11 mouse cellular contexts compared by ENCODE assay signal in the genomic region with DNA sequence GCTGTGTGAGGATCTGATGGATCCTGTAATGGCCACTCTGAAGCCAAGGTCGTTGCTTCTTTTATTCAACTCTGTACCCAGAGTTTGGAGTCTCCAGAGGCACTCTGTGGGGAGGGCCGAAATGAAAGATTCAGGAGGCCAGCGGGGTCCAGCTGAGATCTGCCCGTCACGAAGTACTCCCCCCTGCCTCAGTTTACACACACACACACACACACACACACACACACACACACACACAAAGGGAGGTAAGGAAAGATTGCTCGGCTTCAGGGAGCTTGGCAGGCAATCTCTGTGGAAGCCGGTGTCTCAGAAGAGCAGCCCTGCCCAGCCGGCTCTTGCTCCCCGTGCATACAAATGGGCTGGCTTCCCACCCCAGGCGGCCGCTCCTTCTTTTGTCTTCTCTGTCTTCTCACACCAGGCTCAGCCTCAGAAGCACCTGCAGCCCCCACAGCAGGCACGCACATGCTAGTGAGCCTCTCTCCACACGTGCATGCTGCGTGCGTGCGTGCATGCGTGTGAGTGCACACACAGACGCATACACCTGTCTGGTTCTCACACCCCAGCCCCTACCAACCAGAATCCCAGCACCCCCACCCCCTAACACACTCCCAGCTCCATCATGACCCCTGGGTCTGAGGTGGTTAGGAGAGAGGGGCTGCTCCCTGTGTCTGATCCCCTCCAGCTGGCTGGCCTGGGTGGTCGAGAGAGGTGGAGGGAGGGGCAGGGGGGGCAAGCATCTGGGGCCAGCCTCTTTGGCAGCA.
A peak's percentile ranks its signal among the peaks of the same experiment; 100 is the strongest.
DNase-seq lines count a peak whose midpoint lies in the region; ATAC-seq lines count a peak whose summit lies in the region.
"Had no signal": no experiment of that assay in that cellular context is flagged by ENCODE, and none has a peak within 500 bp of the region (broad histone marks: within the 10 kb centered on the region; RNA-seq: fewer than 3 reads in every experiment).

No protein-coding gene starts in this region.

- DNase-seq in A20 (ENCODE audit: low read depth, low spot score) (peak; percentile 18), ES-CJ7 (ENCODE audit: low read depth, low spot score) (peak; percentile 81)
- DNase-seq in ovary, postnatal 14 days (ENCODE audit: low spot score), result no peak
- no peak for DNase-seq in cerebellum, adult 8-10 months
- no peak for DNase-seq in spleen, postnatal 36 days (ENCODE audit: low spot score in 2 of 2)

- peak overlapping the region; percentile 30 for H3K4me2 ChIP-seq in forebrain, embryonic 16.5 days (ENCODE audit: low read length)
- peak overlapping the region; percentile 14 for H3K4me2 ChIP-seq in midbrain, embryonic 13.5 days (replicated peaks)
- H3K4me2 ChIP-seq: kidney, embryonic 15.5 days; limb, embryonic 12.5 days had no signal

- peaks cover 37% of the 10 kb centered on the region for H3K4me1 ChIP-seq in forebrain, embryonic 16.5 days (replicated peaks; ENCODE audit: control insufficient read depth, insufficient read depth, low read length)
- H3K4me1 ChIP-seq in midbrain, embryonic 13.5 days (replicated peaks), result peaks cover 94% of the 10 kb centered on the region

- H3K4me3 ChIP-seq in forebrain, embryonic 16.5 days (replicated peaks; ENCODE audit: low read length), result no peak overlapping the region
- no peak overlapping the region for H3K4me3 ChIP-seq in midbrain, embryonic 13.5 days (replicated peaks)
- H3K4me3 ChIP-seq: erythroblast, embryonic 14.5 days; kidney, embryonic 15.5 days; limb, embryonic 12.5 days had no signal

- no peaks in the 10 kb centered on the region for H3K27me3 ChIP-seq in forebrain, embryonic 16.5 days (replicated peaks; ENCODE audit: control insufficient read depth, insufficient read depth, low read length)
- no peaks in the 10 kb centered on the region for H3K27me3 ChIP-seq in midbrain, embryonic 13.5 days

- H3K9me3 ChIP-seq in forebrain, embryonic 16.5 days (ENCODE audit: control insufficient read depth, low read length), result no peaks in the 10 kb centered on the region
- no peaks in the 10 kb centered on the region for H3K9me3 ChIP-seq in midbrain, embryonic 13.5 days
- H3K9me3 ChIP-seq: kidney, embryonic 15.5 days; limb, embryonic 12.5 days had no signal

- no peaks in the 10 kb centered on the region for H3K36me3 ChIP-seq in forebrain, embryonic 16.5 days (ENCODE audit: control insufficient read depth, insufficient read depth)
- H3K36me3 ChIP-seq in midbrain, embryonic 13.5 days, result no peaks in the 10 kb centered on the region
- H3K36me3 ChIP-seq: kidney, embryonic 15.5 days; limb, embryonic 12.5 days had no signal

- peak overlapping the region; percentile 42; the same call in 1 of the 2 replicates for H3K27ac ChIP-seq in forebrain, embryonic 16.5 days (ENCODE audit: low read length)
- H3K27ac ChIP-seq in midbrain, embryonic 13.5 days, result peak overlapping the region; percentile 100
- H3K27ac ChIP-seq: kidney, embryonic 15.5 days; limb, embryonic 12.5 days had no signal

- 2% methylated on average over 19 of the region's 19 CpGs for WGBS in forebrain, embryonic 16.5 days
- 2% methylated on average over 19 of the region's 19 CpGs for WGBS in midbrain, embryonic 13.5 days

- H3K9ac ChIP-seq in forebrain, embryonic 16.5 days (replicated peaks; ENCODE audit: low read depth, low read length), result peak overlapping the region; percentile 27; the same call in 1 of the 2 replicates
- H3K9ac ChIP-seq in midbrain, embryonic 13.5 days (replicated peaks), result peak overlapping the region; percentile 55
- H3K9ac ChIP-seq: kidney, embryonic 15.5 days had no signal

- ATAC-seq in forebrain, embryonic 16.5 days, result peak; percentile 21; the same call in 1 of the 2 replicates
- peak; percentile 58 for ATAC-seq in midbrain, embryonic 13.5 days
- ATAC-seq in frontal cortex, adult (ENCODE audit: low TSS enrichment), result no peak

Comparison
In these comparisons a context has a peak if more than half of its experiments do, and no peak if none do; other contexts are left out.
1. DNase-seq: peak in A20 (single experiment) and ES-CJ7 (single experiment); none in ovary, postnatal 14 days (single experiment), cerebellum, adult 8-10 months (single experiment) and spleen, postnatal 36 days (0 of 2).